ENCODE assay signal across 22 mouse cellular contexts in the genomic region with DNA sequence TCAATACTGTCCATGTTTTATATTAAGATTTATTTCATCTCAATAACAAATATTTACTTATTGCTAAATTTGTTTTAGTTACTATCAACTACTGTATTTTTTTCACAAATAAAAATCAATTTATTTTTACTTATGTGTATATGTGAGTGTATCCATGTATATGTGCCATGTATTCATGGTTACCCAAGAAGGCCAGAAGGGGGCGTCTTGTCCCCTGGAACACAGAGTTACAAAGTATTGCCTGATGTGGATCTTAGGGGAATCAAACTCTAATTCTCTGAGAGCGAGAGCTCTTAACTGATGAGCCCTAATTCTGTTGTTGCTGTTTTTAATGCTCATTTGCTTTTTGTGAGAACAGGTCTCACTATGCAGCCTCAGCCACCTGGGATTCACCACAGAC. TPM values are rescaled to one million over a fixed set of nuclear protein-coding genes. Genes with fewer than 3 reads are reported as not detected.
DNase-seq lines count a peak whose midpoint lies in the region; ATAC-seq and TF ChIP-seq lines count a peak whose summit lies in the region.
"Had no signal": no experiment of that assay in that cellular context is flagged by ENCODE, and none has a peak within 500 bp of the region (broad histone marks: within the 10 kb centered on the region; RNA-seq: fewer than 3 reads in every experiment).

No protein-coding gene starts in this region.

- H3K9me3 ChIP-seq in lung, embryonic 14.5 days (ENCODE audit: low read depth, low read length), result no peaks in the 10 kb centered on the region
- H3K9me3 ChIP-seq in E14TG2a.4 (ENCODE audit: low read length), result no peaks in the 10 kb centered on the region
- no peaks in the 10 kb centered on the region for H3K9me3 ChIP-seq in stomach, postnatal 0 days (ENCODE audit: control insufficient read depth, low read length)
- no peaks in the 10 kb centered on the region for H3K9me3 ChIP-seq in hindbrain, embryonic 12.5 days (replicated peaks)
- H3K9me3 ChIP-seq: embryonic facial prominence, embryonic 15.5 days; forebrain, embryonic 10.5 days; hindbrain, embryonic 13.5 days had no signal

- 91% methylated on average over 2 of the region's 2 CpGs for WGBS in heart, adult 2 months
- 88% methylated on average over 2 of the region's 2 CpGs for WGBS in lung, embryonic 14.5 days
- 96% methylated on average over 2 of the region's 2 CpGs for WGBS in lung, adult 2 months
- WGBS in stomach, postnatal 0 days, result 88% methylated on average over 2 of the region's 2 CpGs
- WGBS in hindbrain, embryonic 12.5 days, result 89% methylated on average over 2 of the region's 2 CpGs

- 0 out of 2 replicates have a peak, but pooled peaks have one; percentile 1 for TF ChIP-seq CTCF in heart, adult 2 months (IDR thresholded peaks at IDR 0.05)
- TF ChIP-seq CTCF in lung, embryonic 14.5 days (IDR thresholded peaks at IDR 0.05; ENCODE audit: low read depth), result peak; percentile 20
- TF ChIP-seq CTCF in lung, adult 2 months (IDR thresholded peaks at IDR 0.05; ENCODE audit: insufficient read depth, low read length), result no peak
- TF ChIP-seq CTCF in E14TG2a.4 (conservative IDR thresholded peaks at IDR 0.05; ENCODE audit: low read length), result peak; percentile 64
- TF ChIP-seq CTCF in stomach, postnatal 0 days (IDR thresholded peaks at IDR 0.05; ENCODE audit: low read depth), result 0 out of 2 replicates have a peak, but pooled peaks have one; percentile 33

- no peak for TF ChIP-seq POLR2A in heart, adult 2 months (IDR thresholded peaks at IDR 0.05; ENCODE audit: insufficient read depth, low read depth, low read length)
- no peak for TF ChIP-seq POLR2A in lung, adult 2 months (IDR thresholded peaks at IDR 0.05; ENCODE audit: borderline replicate concordance, extremely low read depth, low read depth, low read length)

- no peak for TF ChIP-seq EP300 in heart, adult 2 months (IDR thresholded peaks at IDR 0.05; ENCODE audit: insufficient read depth, low read depth, low read length)
- TF ChIP-seq EP300 in stomach, postnatal 0 days (optimal IDR thresholded peaks at IDR 0.05), result no peak

- H3K27me3 ChIP-seq in heart, adult 2 months (ENCODE audit: control insufficient read depth, insufficient read depth, low read length), result no peaks in the 10 kb centered on the region
- H3K27me3 ChIP-seq in lung, embryonic 14.5 days (ENCODE audit: insufficient read depth, low read length), result no peaks in the 10 kb centered on the region
- peaks cover 5% of the 10 kb centered on the region; the same call in 1 of the 2 replicates for H3K27me3 ChIP-seq in E14TG2a.4 (ENCODE audit: insufficient read depth, low read length)
- H3K27me3 ChIP-seq in stomach, postnatal 0 days (ENCODE audit: control insufficient read depth, insufficient read depth, low read length), result no peaks in the 10 kb centered on the region
- no peaks in the 10 kb centered on the region for H3K27me3 ChIP-seq in hindbrain, embryonic 12.5 days
- H3K27me3 ChIP-seq: embryonic facial prominence, embryonic 15.5 days; hindbrain, embryonic 13.5 days; Patski had no signal

- intact Hi-C loops in heart, adult 2 months (cut with DNase I), result no loop called here

- ATAC-seq in lung, embryonic 14.5 days (ENCODE audit: insufficient read depth), result no peak
- ATAC-seq in stomach, postnatal 0 days (ENCODE audit: low FRiP score, low TSS enrichment), result no peak
- no peak for ATAC-seq in hindbrain, embryonic 12.5 days (ENCODE audit: low FRiP score)
- ATAC-seq: forebrain, embryonic 16.5 days; hindbrain, postnatal 0 days; Patski had no signal

- H3K4me3 ChIP-seq in heart, adult 2 months, result no peak overlapping the region
- H3K4me3 ChIP-seq in lung, embryonic 14.5 days (ENCODE audit: low read depth, low read length), result no peak overlapping the region
- H3K4me3 ChIP-seq in lung, adult 2 months (replicated peaks; ENCODE audit: extremely low read depth, low read depth, low read length), result no peak overlapping the region
- H3K4me3 ChIP-seq in E14TG2a.4 (replicated peaks; ENCODE audit: low read length), result no peak overlapping the region
- no peak overlapping the region for H3K4me3 ChIP-seq in stomach, postnatal 0 days (ENCODE audit: low read depth, low read length)
- no peak overlapping the region for H3K4me3 ChIP-seq in hindbrain, embryonic 12.5 days
- H3K4me3 ChIP-seq: embryonic facial prominence, embryonic 15.5 days; erythroblast, embryonic 14.5 days; forebrain, embryonic 10.5 days; hindbrain, embryonic 13.5 days had no signal

- no peaks in the 10 kb centered on the region for H3K36me3 ChIP-seq in heart, adult 2 months (ENCODE audit: control insufficient read depth, insufficient read depth, low read length)
- H3K36me3 ChIP-seq in lung, embryonic 14.5 days (ENCODE audit: insufficient read depth), result no peaks in the 10 kb centered on the region
- H3K36me3 ChIP-seq in E14TG2a.4 (ENCODE audit: insufficient read depth, low read length), result no peaks in the 10 kb centered on the region
- H3K36me3 ChIP-seq in stomach, postnatal 0 days (ENCODE audit: control insufficient read depth, insufficient read depth, low read length), result no peaks in the 10 kb centered on the region
- no peaks in the 10 kb centered on the region for H3K36me3 ChIP-seq in hindbrain, embryonic 12.5 days
- H3K36me3 ChIP-seq: embryonic facial prominence, embryonic 15.5 days; forebrain, embryonic 10.5 days; hindbrain, embryonic 13.5 days had no signal

- H3K27ac ChIP-seq in heart, adult 2 months, result no peak overlapping the region
- H3K27ac ChIP-seq in lung, embryonic 14.5 days (ENCODE audit: low read depth), result no peak overlapping the region
- no peak overlapping the region for H3K27ac ChIP-seq in stomach, postnatal 0 days (replicated peaks)
- H3K27ac ChIP-seq in hindbrain, embryonic 12.5 days, result no peak overlapping the region
- H3K27ac ChIP-seq: embryonic facial prominence, embryonic 15.5 days; forebrain, embryonic 10.5 days; hindbrain, embryonic 13.5 days; hindbrain, postnatal 0 days had no signal

- no peak for DNase-seq in heart, adult 2 months
- DNase-seq in heart, adult 8-10 months (ENCODE audit: low spot score), result no peak
- no peak for DNase-seq in lung, embryonic 14.5 days
- no peak for DNase-seq in lung, adult 2 months
- no peak for DNase-seq in stomach, postnatal 0 days (ENCODE audit: low spot score)
- DNase-seq: adrenal gland, adult 8-10 months; adrenal gland, postnatal 36 days; cerebellum, adult 8-10 months; cerebellum, postnatal 14 days; embryo, embryonic 11 days; gastrocnemius, postnatal 10 days; heart, postnatal 10 days; heart, postnatal 4 days had no signal

- H3K4me2 ChIP-seq in lung, embryonic 14.5 days, result no peak overlapping the region
- no peak overlapping the region for H3K4me2 ChIP-seq in stomach, postnatal 0 days (replicated peaks; ENCODE audit: low read depth)
- no peak overlapping the region for H3K4me2 ChIP-seq in hindbrain, embryonic 12.5 days (replicated peaks)
- H3K4me2 ChIP-seq: embryonic facial prominence, embryonic 15.5 days; hindbrain, embryonic 13.5 days had no signal

- H3K79me2 ChIP-seq in heart, adult 2 months (replicated peaks; ENCODE audit: control insufficient read depth, insufficient read depth, low read length), result no peaks in the 10 kb centered on the region

- peaks cover 3% of the 10 kb centered on the region; the same call in 1 of the 2 replicates for H3K4me1 ChIP-seq in heart, adult 2 months (ENCODE audit: control insufficient read depth, insufficient read depth, low read length)
- H3K4me1 ChIP-seq in lung, embryonic 14.5 days (ENCODE audit: insufficient read depth), result peaks cover 12% of the 10 kb centered on the region
- H3K4me1 ChIP-seq in lung, adult 2 months (ENCODE audit: control insufficient read depth, insufficient read depth, low read length), result no peaks in the 10 kb centered on the region
- H3K4me1 ChIP-seq in E14TG2a.4 (replicated peaks; ENCODE audit: low read depth, low read length), result peaks cover 8% of the 10 kb centered on the region
- no peaks in the 10 kb centered on the region for H3K4me1 ChIP-seq in stomach, postnatal 0 days (replicated peaks; ENCODE audit: control insufficient read depth, insufficient read depth)
- no peaks in the 10 kb centered on the region for H3K4me1 ChIP-seq in hindbrain, embryonic 12.5 days

- no peak overlapping the region for H3K9ac ChIP-seq in heart, adult 2 months (ENCODE audit: low read depth, low read length)
- no peak overlapping the region for H3K9ac ChIP-seq in lung, embryonic 14.5 days
- no peak overlapping the region for H3K9ac ChIP-seq in stomach, postnatal 0 days (ENCODE audit: low read length)
- H3K9ac ChIP-seq in hindbrain, embryonic 12.5 days, result no peak overlapping the region
- H3K9ac ChIP-seq: embryonic facial prominence, embryonic 15.5 days; hindbrain, embryonic 13.5 days had no signal

RNA-seq across cellular contexts. Expression of a gene that starts 45.2 kb away (rescaled TPM):
- total RNA-seq in heart, adult 2 months (2021), result over 10,000 TPM in 1 of 2 experiments, 1,000 to 10,000 TPM in 1; 9,950 to 10,380 TPM
- polyA plus RNA-seq in heart, adult 2 months (2012; rRNA removed), result 5,659 and 10,700 TPM in 2 replicates
- over 10,000 TPM in 3 of 4 experiments, 1,000 to 10,000 TPM in 1; 9,382 to 12,072 (median 10,190) TPM for total RNA-seq in heart, adult 8-10 months (2022)
- polyA plus RNA-seq in lung, embryonic 14.5 days (2014; fragmentation: Nextera tagmentation; extraction: Ambion mirVana), result 635 and 725 TPM in 2 replicates
- polyA plus RNA-seq in lung, adult 2 months (2012; rRNA removed), result 168 and 359 TPM in 2 replicates
- polyA plus RNA-seq in stomach, postnatal 0 days (2015; fragmentation: Nextera tagmentation; extraction: Ambion mirVana), result 1,738 and 2,538 TPM in 2 replicates
- 396 and 527 TPM in 2 replicates for polyA plus RNA-seq in hindbrain, embryonic 12.5 days (2016; fragmentation: Nextera tagmentation; extraction: Ambion mirVana)
